Mouse (Mus musculus) limb, embryonic 11.5 days (tissue): ENCODE data around the gene Dmkn. TPM values are rescaled to one million over a fixed set of nuclear protein-coding genes. Genes with fewer than 3 reads are reported as not detected.
"Not testable (repeated sequence)": the region's sequence is repeated elsewhere in the genome, so short reads cannot be mapped to it uniquely, and the experiment has no call there.

Experiments
- ATAC-seq: fragments of 200-750 bp; cut with Nextera tagmentation; 2 replicates; pipeline ENCODE4 v1.8.0; 2017; ENCODE audit warnings: low read depth; ENCODE audit not compliant: insufficient number of reproducible peaks, low FRiP score, low TSS enrichment
- DNase-seq: peaks from one replicate; pipeline ENCODE4 v3.0.0-alpha.2; 2015; ENCODE audit warnings: low spot score
- H3K27ac ChIP-seq: fragments of 300-500 bp; sonication (generic); replicated peaks from 2 replicates; pipeline ENCODE4 v1.5.1; 2014; ENCODE audit warnings: low read depth, mild to moderate bottlenecking, low read length
- H3K27me3 ChIP-seq: fragments of 300-500 bp; sonication (generic); 2 replicates; pipeline ENCODE4 v1.6.1; 2014; ENCODE audit warnings: mild to moderate bottlenecking, low read length, mixed read lengths; ENCODE audit not compliant: control insufficient read depth, insufficient read depth
- H3K36me3 ChIP-seq: fragments of 300-500 bp; sonication (generic); 2 replicates; pipeline ENCODE4 v1.6.1; 2014; ENCODE audit warnings: mild to moderate bottlenecking, low read length, moderate library complexity, mixed read lengths; ENCODE audit not compliant: control insufficient read depth, insufficient read depth
- H3K4me1 ChIP-seq: fragments of 300-500 bp; sonication (generic); 2 replicates; pipeline ENCODE4 v1.6.1; 2014; ENCODE audit warnings: low read length, mixed read lengths; ENCODE audit not compliant: control insufficient read depth, insufficient read depth
- H3K4me2 ChIP-seq: fragments of 300-500 bp; sonication (generic); 2 replicates; pipeline ENCODE4 v1.6.1; 2014; ENCODE audit warnings: low read depth, mild to moderate bottlenecking, moderate library complexity; ENCODE audit not compliant: severe bottlenecking
- H3K4me3 ChIP-seq: fragments of 300-500 bp; sonication (generic); 2 replicates; pipeline ENCODE4 v1.5.1; 2014; ENCODE audit warnings: low read depth, low read length
- H3K9ac ChIP-seq: fragments of 300-500 bp; sonication (generic); 2 replicates; pipeline ENCODE4 v1.6.1; 2014; ENCODE audit warnings: mild to moderate bottlenecking, low read length
- H3K9me3 ChIP-seq: fragments of 300-500 bp; sonication (generic); 2 replicates; pipeline ENCODE4 v1.6.1; 2016; ENCODE audit warnings: low read length; ENCODE audit not compliant: control insufficient read depth
- WGBS: fragments of 180-500 bp; shearing (Covaris S2); extraction: QIAGEN DNeasy Blood & Tissue Kit; methylation state at CpG from one replicate; pipeline ENCODE4 v1.1.7; 2014; 5-methylcytosine and 5-hydroxymethylcytosine counted together
- polyA plus RNA-seq: library from polyadenylated mRNA; unstranded; fragments of >200 nt; fragmentation: Nextera tagmentation; extraction: Ambion mirVana; gene quantifications from 2 replicates; pipeline ENCODE4 v1.2.1, GENCODE M21; 2014

Dmkn gene
- polyA plus RNA-seq, 1 experiment from 2014 or later, result not detected

DNA sequence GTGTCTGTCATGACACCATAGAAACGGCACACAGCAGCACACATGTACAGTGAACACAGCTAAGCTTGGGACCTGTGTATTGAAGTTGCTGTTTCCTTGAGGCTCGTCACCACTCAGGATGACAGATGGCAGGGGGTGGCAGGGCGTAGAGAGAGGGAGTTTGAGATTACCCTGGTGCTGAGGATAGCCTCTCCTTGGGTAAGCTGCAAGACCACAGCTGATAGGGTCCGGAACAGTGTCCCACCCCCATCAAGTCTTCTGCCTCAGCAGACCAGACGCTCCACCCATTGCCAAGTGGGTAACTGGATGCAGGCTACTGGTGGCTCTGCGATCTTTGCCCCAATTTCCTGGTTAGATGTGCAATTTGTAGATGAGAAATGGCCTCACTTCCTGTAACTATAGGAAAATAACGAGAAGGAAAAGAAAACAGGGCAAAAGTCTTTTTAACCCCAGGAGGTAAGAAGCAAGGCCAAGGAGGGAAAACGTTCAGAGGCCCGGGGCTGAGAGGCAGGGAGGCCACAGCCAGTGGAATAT is 48.3 kb downstream of the Dmkn start:
- no peaks in the 10 kb centered on the region for H3K4me1 ChIP-seq
- ATAC-seq, result no peak
- 52% methylated on average over 9 of the region's 9 CpGs for WGBS
- H3K27me3 ChIP-seq, result no peaks in the 10 kb centered on the region
- no peak overlapping the region for H3K4me2 ChIP-seq
- no peak for DNase-seq
- no peaks in the 10 kb centered on the region for H3K36me3 ChIP-seq
- no peak overlapping the region for H3K9ac ChIP-seq
- H3K9me3 ChIP-seq, result no peaks in the 10 kb centered on the region
- H3K27ac ChIP-seq, result no peak overlapping the region
- no peak overlapping the region for H3K4me3 ChIP-seq

DNA sequence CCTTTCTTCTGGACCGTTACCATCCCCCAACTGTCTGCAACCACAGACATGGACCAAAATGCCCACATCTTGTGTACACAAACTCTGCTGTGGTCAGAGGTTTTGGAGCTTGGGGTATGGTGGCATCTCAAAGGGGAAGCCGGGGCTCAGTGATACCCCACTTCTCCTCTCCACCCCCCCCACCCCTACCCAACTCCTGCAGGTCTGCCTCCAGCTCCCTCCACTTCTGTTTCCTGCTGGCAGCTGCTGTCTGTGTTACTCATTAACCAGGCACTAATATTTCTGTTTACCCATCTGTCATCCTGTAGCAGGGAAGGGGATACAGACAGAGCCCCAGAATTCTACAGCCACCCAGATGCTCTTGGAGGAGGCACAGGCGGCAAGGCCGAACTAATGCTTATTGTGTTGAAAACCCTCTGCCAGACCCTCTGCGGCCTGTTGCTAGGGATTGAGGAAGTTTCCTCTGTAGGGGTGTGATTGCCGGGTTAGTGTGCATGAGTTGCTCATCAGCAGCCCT is 48.8 kb downstream of the Dmkn start:
- WGBS, result 75% methylated on average over 6 of the region's 6 CpGs
- Histone ChIP-seq H3K4me3 (no peak overlapping the region), H3K4me2 (no peak overlapping the region), H3K9ac (no peak overlapping the region), H3K36me3 (no peaks in the 10 kb centered on the region), H3K27ac (peak overlapping the region; percentile 26; the same call in 1 of the 2 replicates), H3K9me3 (no peaks in the 10 kb centered on the region), H3K4me1 (no peaks in the 10 kb centered on the region), H3K27me3 (no peaks in the 10 kb centered on the region)
- no peak for ATAC-seq
- no peak for DNase-seq

DNA sequence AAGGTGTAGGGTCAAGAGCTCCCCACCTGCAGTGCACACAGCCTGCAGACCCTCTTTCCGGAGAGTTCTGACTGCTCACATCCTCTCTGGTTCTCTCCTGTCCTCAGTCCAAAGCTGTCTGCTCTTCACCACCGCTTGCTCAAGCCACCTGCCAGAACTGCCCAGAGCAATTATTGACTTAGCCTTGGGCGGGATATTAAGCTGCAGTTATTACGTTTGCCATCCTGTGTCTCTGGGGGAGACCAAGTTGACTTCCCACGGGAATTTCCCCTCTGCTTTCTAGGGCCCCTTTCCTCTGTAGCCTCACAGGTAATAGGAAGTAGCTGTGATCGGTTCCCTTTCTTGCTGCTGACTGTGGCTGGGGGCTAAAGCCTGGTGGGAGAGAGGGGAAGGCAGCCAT is 56.6 kb downstream of the Dmkn start:
- Histone ChIP-seq H3K27ac (no peak overlapping the region), H3K4me2 (no peak overlapping the region), H3K9me3 (no peaks in the 10 kb centered on the region), H3K4me3 (no peak overlapping the region), H3K36me3 (no peaks in the 10 kb centered on the region), H3K9ac (no peak overlapping the region), H3K4me1 (no peaks in the 10 kb centered on the region), H3K27me3 (no peaks in the 10 kb centered on the region)
- WGBS, result 67% methylated on average over 6 of the region's 6 CpGs
- no peak for DNase-seq
- ATAC-seq, result no peak

DNA sequence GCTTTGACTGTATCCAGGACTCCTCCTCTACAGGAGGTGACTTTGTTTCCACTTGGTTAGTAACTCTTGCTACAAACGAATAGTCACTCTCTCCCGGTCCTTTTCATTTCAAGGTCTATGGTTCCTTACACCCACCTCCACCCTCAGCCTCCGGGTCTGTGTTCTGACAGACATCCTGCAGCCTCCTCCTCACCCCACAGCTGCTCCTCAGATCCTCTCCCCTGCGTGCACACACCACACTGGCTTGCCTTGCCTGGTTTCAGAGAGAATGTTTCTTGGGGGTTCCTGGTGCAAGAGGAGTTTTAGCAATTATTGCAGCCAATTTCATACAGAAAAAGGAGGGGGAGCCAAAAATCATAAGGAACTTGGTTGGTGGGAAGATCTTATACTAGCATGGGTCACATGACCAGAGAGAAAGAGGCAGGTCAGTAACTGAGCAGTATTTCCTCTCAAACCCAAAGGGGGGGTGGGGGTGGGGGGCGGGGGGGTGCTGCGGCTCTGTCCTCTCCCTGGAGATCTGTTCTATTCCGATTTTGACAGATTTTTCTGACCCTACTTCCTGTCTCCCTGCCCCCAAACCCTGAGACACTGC is 57.4 kb downstream of the Dmkn start:
- Histone ChIP-seq H3K4me3 (no peak overlapping the region), H3K4me2 (no peak overlapping the region), H3K27me3 (no peaks in the 10 kb centered on the region), H3K9me3 (no peaks in the 10 kb centered on the region), H3K4me1 (no peaks in the 10 kb centered on the region), H3K27ac (no peak overlapping the region), H3K9ac (no peak overlapping the region), H3K36me3 (no peaks in the 10 kb centered on the region)
- WGBS, result 82% methylated on average over 7 of the region's 7 CpGs
- ATAC-seq (no peak), DNase-seq (no peak)

DNA sequence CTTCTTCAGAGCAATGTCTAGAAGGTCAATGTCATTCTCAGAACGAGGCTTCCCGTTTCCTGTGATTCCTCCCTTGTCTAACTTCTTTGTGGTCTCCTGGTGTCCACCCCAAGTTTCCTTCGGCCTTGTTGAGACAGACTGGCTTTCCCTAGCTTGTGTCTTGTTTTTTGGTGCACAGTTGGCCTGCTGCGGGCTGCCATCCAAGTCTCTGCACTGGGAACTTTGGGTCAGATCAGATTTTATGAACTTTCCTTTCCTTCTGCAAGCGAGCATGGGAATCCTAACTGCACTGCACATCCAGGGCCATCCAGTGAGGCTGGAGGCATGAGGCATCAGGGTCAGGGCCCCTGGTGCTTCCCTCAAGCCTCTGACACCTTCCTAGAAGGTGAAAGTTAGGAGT is 58.0 kb downstream of the Dmkn start:
- Histone ChIP-seq H3K4me2 (no peak overlapping the region), H3K36me3 (no peaks in the 10 kb centered on the region), H3K27me3 (no peaks in the 10 kb centered on the region), H3K4me1 (no peaks in the 10 kb centered on the region), H3K4me3 (no peak overlapping the region), H3K9me3 (no peaks in the 10 kb centered on the region), H3K9ac (no peak overlapping the region), H3K27ac (no peak overlapping the region)
- DNase-seq (no peak), ATAC-seq (no peak)
- 75% methylated on average over 5 of the region's 5 CpGs for WGBS

DNA sequence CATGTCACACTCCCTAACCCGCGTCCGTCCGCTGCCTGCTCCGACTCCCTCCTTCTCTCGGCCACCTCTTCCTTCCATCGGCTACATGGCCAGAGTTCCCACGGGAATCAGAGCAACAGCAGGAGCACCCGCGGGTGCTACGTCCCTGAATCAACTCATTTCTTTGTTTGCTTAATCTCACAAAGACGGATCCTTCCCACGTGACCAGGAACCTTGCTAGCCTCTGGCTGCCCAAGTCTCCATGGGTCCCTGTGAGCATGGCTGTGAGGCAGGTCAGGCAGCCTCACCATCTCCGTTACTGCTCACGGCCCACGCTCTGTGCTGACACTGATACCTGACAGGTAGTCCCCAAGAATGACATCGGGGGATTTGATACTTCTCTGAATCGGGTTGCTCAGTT is 60.1 kb downstream of the Dmkn start, which contains the start of gene Ffar2:
Ffar2 (minus strand) TSS at position 101 of the 400 bp plus-strand sequence.
- no peaks in the 10 kb centered on the region for H3K27me3 ChIP-seq
- H3K4me3 ChIP-seq, result no peak within 1 kb of the TSS
- H3K4me1 ChIP-seq, result no peaks in the 10 kb centered on the region
- 93% methylated on average over 18 of the region's 18 CpGs for WGBS
- H3K36me3 ChIP-seq, result no peaks in the 10 kb centered on the region
- H3K9me3 ChIP-seq, result no peaks in the 10 kb centered on the region
- no peak within 1 kb of the TSS for H3K27ac ChIP-seq
- ATAC-seq (no peak), DNase-seq (no peak)
- no peak within 1 kb of the TSS for H3K4me2 ChIP-seq
- H3K9ac ChIP-seq, result no peak within 1 kb of the TSS

DNA sequence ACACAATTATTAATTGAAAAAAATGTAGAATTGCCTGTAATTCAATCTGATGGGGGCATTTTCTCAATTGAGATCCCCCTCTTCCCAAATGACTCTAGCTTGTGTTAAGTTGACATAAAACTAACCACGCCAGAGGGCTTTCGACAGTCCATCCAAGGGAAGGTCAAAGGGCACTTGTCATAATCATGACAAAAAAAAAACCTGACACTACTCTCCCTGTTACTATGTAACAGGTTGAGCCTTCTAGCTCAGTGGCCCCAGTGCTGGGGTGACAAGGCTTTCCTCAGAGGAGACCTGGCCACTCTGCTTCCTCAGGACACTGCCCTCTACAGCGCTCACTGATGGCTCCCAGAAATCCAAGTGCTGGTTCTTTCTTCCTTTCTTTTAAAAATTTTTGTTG is 60.8 kb downstream of the Dmkn start:
- no peak overlapping the region for H3K27ac ChIP-seq
- no peak overlapping the region for H3K9ac ChIP-seq
- DNase-seq, result no peak
- 92% methylated on average over 3 of the region's 3 CpGs for WGBS
- no peaks in the 10 kb centered on the region for H3K4me1 ChIP-seq
- no peaks in the 10 kb centered on the region for H3K27me3 ChIP-seq
- no peaks in the 10 kb centered on the region for H3K36me3 ChIP-seq
- no peak overlapping the region for H3K4me3 ChIP-seq
- H3K4me2 ChIP-seq, result no peak overlapping the region
- no peaks in the 10 kb centered on the region for H3K9me3 ChIP-seq
- ATAC-seq, result no peak

DNA sequence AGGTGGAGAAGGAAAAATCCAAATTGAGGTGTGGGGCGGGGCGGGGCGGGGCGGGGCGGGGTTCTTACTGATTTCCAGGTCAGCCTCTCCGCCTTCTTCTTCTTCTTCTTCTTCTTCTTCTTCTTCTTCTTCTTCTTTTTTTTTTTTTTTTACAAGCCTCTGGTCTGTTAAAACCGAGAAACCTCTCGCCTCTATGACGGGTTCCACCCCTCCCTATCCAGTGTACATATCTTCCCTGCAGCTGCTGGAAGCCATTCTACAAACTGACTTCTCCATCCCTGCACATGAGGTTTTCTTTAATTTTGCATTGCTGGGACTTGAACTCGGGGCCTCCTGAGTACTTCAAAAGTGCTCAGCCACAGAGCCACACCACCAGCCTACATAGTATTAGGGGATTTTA is 63.1 kb downstream of the Dmkn start:
- ATAC-seq (no peak), DNase-seq (no peak)
- no peaks in the 10 kb centered on the region for H3K9me3 ChIP-seq
- no peak overlapping the region for H3K27ac ChIP-seq
- H3K4me3 ChIP-seq, result no peak overlapping the region
- H3K27me3 ChIP-seq, result no peaks in the 10 kb centered on the region
- WGBS, result 87% methylated on average over 10 of the region's 10 CpGs
- H3K9ac ChIP-seq, result no peak overlapping the region
- no peak overlapping the region for H3K4me2 ChIP-seq
- H3K36me3 ChIP-seq, result no peaks in the 10 kb centered on the region
- no peaks in the 10 kb centered on the region for H3K4me1 ChIP-seq

DNA sequence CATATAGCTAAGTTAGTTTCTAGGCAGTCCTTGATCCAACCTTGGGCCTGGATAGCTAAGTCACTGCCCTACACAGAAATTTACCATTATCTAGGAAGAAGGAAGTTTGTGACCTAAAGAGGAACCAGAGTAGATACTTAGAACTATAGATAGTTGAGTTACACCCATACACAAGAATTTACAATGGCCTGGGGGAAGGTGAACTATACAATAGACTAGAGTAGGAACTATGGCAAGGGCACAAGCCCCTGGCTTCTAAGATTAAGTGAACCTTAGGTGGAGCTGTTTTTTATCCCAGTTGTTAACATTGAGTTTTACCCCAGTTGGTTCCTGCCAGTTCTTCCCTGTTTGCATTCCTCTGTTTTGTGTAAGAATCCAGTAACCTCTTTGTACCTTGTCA is 65.3 kb downstream of the Dmkn start:
- not testable (repeated sequence) for H3K4me1 ChIP-seq, H3K27ac ChIP-seq, H3K4me3 ChIP-seq, DNase-seq, H3K36me3 ChIP-seq, H3K9me3 ChIP-seq, H3K27me3 ChIP-seq, H3K9ac ChIP-seq, ATAC-seq, H3K4me2 ChIP-seq
